Mouse (Mus musculus) heart, embryonic 13.5 days (tissue): Measurements from ENCODE around the gene Ptges3l. TPM values are rescaled to one million over a fixed set of nuclear protein-coding genes. Genes with fewer than 3 reads are reported as not detected.
A peak's percentile ranks its signal among the peaks of the same experiment; 100 is the strongest.
"Not testable (repeated sequence)": the region's sequence is repeated elsewhere in the genome, so short reads cannot be mapped to it uniquely, and the experiment has no call there.

Experiments used
- ATAC-seq: fragments of 200-750 bp; cut with Nextera tagmentation; 2 replicates; pipeline ENCODE4 v1.8.0; 2017; ENCODE audit warnings: moderate TSS enrichment; ENCODE audit not compliant: insufficient number of reproducible peaks, low FRiP score, low TSS enrichment; ENCODE audit errors: extremely low read depth
- H3K27ac ChIP-seq: fragments of 300-500 bp; sonication (generic); replicated peaks from 2 replicates; pipeline ENCODE4 v1.5.1; 2015; ENCODE audit warnings: moderate library complexity, mild to moderate bottlenecking, inconsistent platforms
- H3K27me3 ChIP-seq: fragments of 300-500 bp; sonication (generic); replicated peaks from 2 replicates; pipeline ENCODE4 v1.6.1; 2015; ENCODE audit warnings: mild to moderate bottlenecking, inconsistent platforms
- H3K36me3 ChIP-seq: fragments of 300-500 bp; sonication (generic); 2 replicates; pipeline ENCODE4 v1.6.1; 2015; ENCODE audit warnings: mild to moderate bottlenecking, inconsistent platforms
- H3K4me1 ChIP-seq: fragments of 300-500 bp; sonication (generic); 2 replicates; pipeline ENCODE4 v1.6.1; 2015; ENCODE audit warnings: inconsistent platforms
- H3K4me2 ChIP-seq: fragments of 300-500 bp; sonication (generic); 2 replicates; pipeline ENCODE4 v1.6.1; 2015; ENCODE audit warnings: inconsistent platforms, mild to moderate bottlenecking, moderate library complexity
- H3K4me3 ChIP-seq: fragments of 300-500 bp; sonication (generic); 2 replicates; pipeline ENCODE4 v1.5.1; 2015; ENCODE audit warnings: moderate library complexity, mild to moderate bottlenecking, inconsistent platforms
- H3K9ac ChIP-seq: fragments of 300-500 bp; sonication (generic); 2 replicates; pipeline ENCODE4 v1.6.1; 2015; ENCODE audit warnings: inconsistent platforms, mild to moderate bottlenecking, moderate library complexity
- H3K9me3 ChIP-seq: fragments of 300-500 bp; sonication (generic); 2 replicates; pipeline ENCODE4 v1.6.1; 2016; ENCODE audit warnings: inconsistent platforms
- WGBS: fragments of 180-500 bp; shearing (Covaris S2); methylation state at CpG from one replicate; pipeline ENCODE4 v1.1.7; 2015; ENCODE audit warnings: mixed read lengths; 5-methylcytosine and 5-hydroxymethylcytosine counted together
- polyA plus RNA-seq: library from polyadenylated mRNA; unstranded; fragments of >200 nt; fragmentation: Nextera tagmentation; extraction: Ambion mirVana; gene quantifications from 2 replicates; pipeline ENCODE4 v1.2.1, GENCODE M21; 2015

Gene Ptges3l
- polyA plus RNA-seq, 1 experiment from 2014 or later: 71.6 TPM

- no peaks in the 10 kb centered on the region for H3K27me3 ChIP-seq
- H3K9ac ChIP-seq: no peak overlapping the region
- H3K27ac ChIP-seq: no peak overlapping the region
- H3K9me3 ChIP-seq: no peaks in the 10 kb centered on the region
- 70% methylated on average over 6 of the region's 6 CpGs for WGBS
- H3K4me3 ChIP-seq: no peak overlapping the region
- H3K36me3 ChIP-seq: peaks cover 32% of the 10 kb centered on the region
- H3K4me1 ChIP-seq: peaks cover 8% of the 10 kb centered on the region; the same call in 1 of the 2 replicates
- ATAC-seq: no peak
- no peak overlapping the region for H3K4me2 ChIP-seq
These were observed 29.6 kb upstream of the Ptges3l start for GRCm38 (mm10) chr11:101454702-101455101.

GRCm38 (mm10) chr11:101452093-101452774, 27.1 kb upstream of the Ptges3l start:
- Histone ChIP-seq H3K27ac (no peak overlapping the region), H3K4me2 (no peak overlapping the region), H3K27me3 (no peaks in the 10 kb centered on the region), H3K4me3 (no peak overlapping the region), H3K9me3 (no peaks in the 10 kb centered on the region), H3K36me3 (peaks cover 7% of the 10 kb centered on the region), H3K9ac (no peak overlapping the region), H3K4me1 (peaks cover 21% of the 10 kb centered on the region)
- WGBS: 62% methylated on average over 10 of the region's 10 CpGs
- no peak for ATAC-seq

GRCm38 (mm10) chr11:101451536-101451935, 26.4 kb upstream of the Ptges3l start:
- Histone ChIP-seq H3K4me3 (no peak overlapping the region), H3K4me2 (no peak overlapping the region), H3K27me3 (no peaks in the 10 kb centered on the region), H3K27ac (no peak overlapping the region), H3K36me3 (peaks cover 2% of the 10 kb centered on the region), H3K9me3 (no peaks in the 10 kb centered on the region), H3K9ac (no peak overlapping the region), H3K4me1 (peaks cover 21% of the 10 kb centered on the region)
- WGBS: 90% methylated on average over 10 of the region's 10 CpGs
- ATAC-seq: no peak

GRCm38 (mm10) chr11:101450394-101450793, 25.3 kb upstream of the Ptges3l start:
- no peaks in the 10 kb centered on the region for H3K27me3 ChIP-seq
- peaks cover 9% of the 10 kb centered on the region for H3K36me3 ChIP-seq
- ATAC-seq: no peak
- H3K4me2 ChIP-seq: no peak overlapping the region
- H3K27ac ChIP-seq: no peak overlapping the region
- WGBS: 68% methylated on average over 3 of the region's 3 CpGs
- no peak overlapping the region for H3K9ac ChIP-seq
- H3K4me3 ChIP-seq: no peak overlapping the region
- H3K9me3 ChIP-seq: no peaks in the 10 kb centered on the region
- peaks cover 21% of the 10 kb centered on the region for H3K4me1 ChIP-seq

GRCm38 (mm10) chr11:101449596-101449995, 24.5 kb upstream of the Ptges3l start:
- H3K4me3 ChIP-seq, ATAC-seq, H3K9ac ChIP-seq, H3K27ac ChIP-seq, H3K9me3 ChIP-seq, H3K27me3 ChIP-seq: not testable (repeated sequence)
- 79% methylated on average over 4 of the region's 4 CpGs for whole genome bisulfite sequencing
- H3K4me2 ChIP-seq: peak overlapping the region; percentile 71; the same call in 1 of the 2 replicates
- H3K36me3 ChIP-seq: peaks cover 17% of the 10 kb centered on the region
- H3K4me1 ChIP-seq: peaks cover 21% of the 10 kb centered on the region

- ATAC-seq: no peak
These were observed 23.8 kb upstream of the Ptges3l start for GRCm38 (mm10) chr11:101448899-101449298.

GRCm38 (mm10) chr11:101448274-101448746, 23.2 kb upstream of the Ptges3l start, which contains the start of gene Ifi35:
Gene Ifi35 (plus strand): TSS chr11:101448407.
- Histone ChIP-seq H3K36me3 (peaks cover 30% of the 10 kb centered on the region), H3K4me3 (peak within 1 kb of the TSS; percentile 60), H3K9me3 (no peaks in the 10 kb centered on the region), H3K4me1 (peaks cover 32% of the 10 kb centered on the region), H3K27me3 (no peaks in the 10 kb centered on the region), H3K27ac (peak within 1 kb of the TSS; percentile 79), H3K4me2 (peak within 1 kb of the TSS; percentile 71), H3K9ac (peak within 1 kb of the TSS; percentile 81)
- peak; percentile 54 for ATAC-seq
- WGBS: 15% methylated on average over 10 of the region's 10 CpGs

More at GRCm38 (mm10) chr11:101448899-101449298, 23.8 kb upstream of the Ptges3l start:
- H3K27me3 ChIP-seq: no peaks in the 10 kb centered on the region
- peaks cover 24% of the 10 kb centered on the region for H3K36me3 ChIP-seq
- no peaks in the 10 kb centered on the region for H3K9me3 ChIP-seq
- H3K27ac ChIP-seq: peak overlapping the region; percentile 79; the same call in 1 of the 2 replicates
- H3K4me1 ChIP-seq: peaks cover 27% of the 10 kb centered on the region
- peak overlapping the region; percentile 71 for H3K4me2 ChIP-seq
- H3K4me3 ChIP-seq: peak overlapping the region; percentile 60
- 75% methylated on average over 4 of the region's 4 CpGs for WGBS
- H3K9ac ChIP-seq: peak overlapping the region; percentile 81

- Histone ChIP-seq H3K4me1 (peaks cover 37% of the 10 kb centered on the region), H3K9ac (peak overlapping the region; percentile 81; the same call in 1 of the 2 replicates), H3K36me3 (peaks cover 33% of the 10 kb centered on the region), H3K27me3 (no peaks in the 10 kb centered on the region), H3K4me3 (peak overlapping the region; percentile 60), H3K9me3 (no peaks in the 10 kb centered on the region), H3K27ac (peak overlapping the region; percentile 79), H3K4me2 (peak overlapping the region; percentile 71)
- WGBS: 88% methylated on average over 5 of the region's 5 CpGs
- no peak for ATAC-seq
These were observed 22.7 kb upstream of the Ptges3l start for GRCm38 (mm10) chr11:101447786-101448185.

- peaks cover 34% of the 10 kb centered on the region for H3K4me1 ChIP-seq
- not testable (repeated sequence) for H3K9ac ChIP-seq, H3K4me3 ChIP-seq, ATAC-seq, H3K4me2 ChIP-seq, H3K9me3 ChIP-seq, H3K27me3 ChIP-seq, H3K27ac ChIP-seq
- 90% methylated on average over 8 of the region's 8 CpGs for WGBS
- H3K36me3 ChIP-seq: peaks cover 33% of the 10 kb centered on the region
These were observed 21.7 kb upstream of the Ptges3l start for GRCm38 (mm10) chr11:101446860-101447259.

- Histone ChIP-seq H3K36me3 (peaks cover 33% of the 10 kb centered on the region), H3K9me3 (no peaks in the 10 kb centered on the region), H3K27ac (no peak overlapping the region), H3K4me1 (peaks cover 34% of the 10 kb centered on the region), H3K27me3 (no peaks in the 10 kb centered on the region), H3K9ac (no peak overlapping the region), H3K4me2 (no peak overlapping the region), H3K4me3 (no peak overlapping the region)
- ATAC-seq: no peak
- 81% methylated on average over 1 of the region's 1 CpGs for WGBS
These were observed 21.2 kb upstream of the Ptges3l start for GRCm38 (mm10) chr11:101446319-101446718.

GRCm38 (mm10) chr11:101442760-101443159, 17.6 kb upstream of the Ptges3l start:
- WGBS: under 1% methylated on average over 14 of the region's 14 CpGs
- no peak for ATAC-seq

More at GRCm38 (mm10) chr11:101442760-101443159, 17.6 kb upstream of the Ptges3l start:
- Histone ChIP-seq H3K36me3 (peaks cover 33% of the 10 kb centered on the region), H3K27me3 (no peaks in the 10 kb centered on the region), H3K9ac (peak overlapping the region; percentile 97), H3K4me1 (peaks cover 21% of the 10 kb centered on the region), H3K4me3 (peak overlapping the region; percentile 91), H3K4me2 (peak overlapping the region; percentile 86), H3K27ac (peak overlapping the region; percentile 91), H3K9me3 (no peaks in the 10 kb centered on the region)
